Mouse (Mus musculus): ENCODE data around the gene Zfp811.
"Not testable (repeated sequence)": the region's sequence is repeated elsewhere in the genome, so short reads cannot be mapped to it uniquely, and the experiment has no call there.

Gene Zfp811

DNA sequence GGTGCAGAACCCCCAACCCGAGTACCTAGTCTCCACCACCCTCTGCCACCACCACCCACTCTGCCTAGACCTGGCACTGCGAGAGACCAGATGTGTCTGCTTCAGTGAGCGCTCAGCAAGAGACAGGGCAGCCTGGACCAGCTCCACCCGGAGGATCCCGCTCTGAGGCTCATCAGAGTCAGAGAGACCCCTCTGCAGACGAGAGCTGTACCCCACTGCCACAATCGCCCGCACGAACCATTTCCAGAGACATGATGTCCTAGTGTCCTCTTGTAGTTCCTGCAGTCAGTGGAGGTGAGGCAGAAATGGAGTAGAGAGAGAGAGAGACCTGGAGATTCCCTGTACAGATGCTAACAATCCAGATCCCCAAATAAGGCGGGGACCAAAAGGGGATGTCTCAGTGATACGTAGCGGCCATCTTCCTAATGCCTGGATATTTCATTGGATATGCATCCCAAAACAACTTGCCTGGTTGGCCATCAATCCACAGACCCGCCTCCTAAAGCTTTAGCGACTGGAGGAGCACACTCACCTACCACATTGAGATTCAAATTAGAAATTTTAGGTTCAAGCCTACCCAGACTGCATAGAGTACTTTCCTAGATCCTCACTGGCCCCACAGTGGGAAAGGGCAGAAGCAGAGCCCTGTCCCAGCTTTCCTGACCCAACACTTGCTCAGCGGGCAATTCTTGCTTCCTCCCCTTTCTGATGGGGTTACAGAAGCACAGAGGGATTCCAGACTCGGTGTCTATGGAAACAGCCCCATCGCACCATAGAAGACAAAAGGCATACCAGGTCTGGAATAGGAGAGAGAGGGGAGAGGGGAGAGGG is at the start of gene Zfp811:
TSS of gene Zfp811 (minus strand) at position 388 of the 831 bp plus-strand sequence.
- in situ Hi-C loops (cut with MboI; ENCODE audit: low sequenced_read_pairs): no loop called here

DNA sequence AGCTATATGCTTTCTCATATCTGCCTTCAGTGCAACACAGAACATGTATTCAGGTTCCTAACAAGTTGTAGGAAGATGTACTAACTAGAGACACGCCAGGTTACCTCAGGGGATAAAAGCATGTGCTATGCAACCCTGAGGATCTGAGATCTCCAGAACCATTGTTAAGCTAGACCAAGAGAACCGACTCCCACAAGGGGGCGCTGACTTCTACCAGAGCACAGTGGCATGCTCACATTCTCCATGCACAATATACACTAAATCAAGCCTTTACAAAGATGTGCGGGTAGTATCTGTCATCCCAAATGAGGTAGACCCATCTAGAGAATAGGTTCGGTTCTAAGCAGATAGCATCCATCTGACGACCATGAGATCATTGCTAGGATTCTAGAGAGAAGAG is 47.0 kb upstream of the Zfp811 start:
- in situ Hi-C loops (cut with MboI; ENCODE audit: low sequenced_read_pairs): not testable (repeated sequence)

DNA sequence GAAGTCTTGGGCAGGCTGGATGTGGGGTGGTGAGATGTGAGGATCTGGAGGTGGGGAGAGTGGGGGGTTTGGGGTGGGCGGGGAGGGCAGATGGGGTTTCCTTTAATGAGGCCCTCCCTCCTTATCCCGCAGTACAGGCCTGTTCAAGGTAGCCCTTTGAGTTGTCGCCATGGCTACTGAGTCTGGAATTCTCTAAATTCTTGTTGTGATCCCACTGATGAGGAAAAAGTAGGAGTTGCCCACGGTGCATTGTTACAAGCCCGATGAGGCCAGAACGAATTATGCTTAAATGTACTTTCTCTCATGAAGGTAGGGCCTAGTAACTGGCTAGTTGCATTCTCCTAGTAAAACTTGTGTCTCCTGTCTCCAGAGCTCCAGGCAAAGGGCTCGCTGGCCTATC is 41.9 kb upstream of the Zfp811 start:
- in situ Hi-C loops (cut with MboI; ENCODE audit: low sequenced_read_pairs): no loop called here

DNA sequence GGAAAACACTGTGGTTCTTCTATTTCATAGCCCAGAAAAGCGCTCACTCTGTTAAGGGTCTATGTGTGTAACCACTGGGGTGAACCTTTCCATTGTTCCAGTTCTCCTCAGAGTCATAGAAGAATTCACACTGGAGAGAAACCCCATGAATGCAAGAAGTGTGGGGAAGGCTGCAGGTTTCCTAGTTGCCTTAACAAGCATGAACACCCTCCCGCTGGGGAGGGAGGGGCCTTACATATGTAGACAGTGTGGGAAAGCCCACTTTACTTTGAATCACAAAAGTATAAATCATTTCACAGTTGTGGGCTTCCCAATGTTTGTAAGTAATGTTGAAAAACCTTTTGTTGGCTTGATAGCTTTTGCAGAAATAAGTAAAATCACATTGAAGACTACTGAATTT is 31.7 kb upstream of the Zfp811 start:
- in situ Hi-C loops (cut with MboI; ENCODE audit: low sequenced_read_pairs): no loop called here

DNA sequence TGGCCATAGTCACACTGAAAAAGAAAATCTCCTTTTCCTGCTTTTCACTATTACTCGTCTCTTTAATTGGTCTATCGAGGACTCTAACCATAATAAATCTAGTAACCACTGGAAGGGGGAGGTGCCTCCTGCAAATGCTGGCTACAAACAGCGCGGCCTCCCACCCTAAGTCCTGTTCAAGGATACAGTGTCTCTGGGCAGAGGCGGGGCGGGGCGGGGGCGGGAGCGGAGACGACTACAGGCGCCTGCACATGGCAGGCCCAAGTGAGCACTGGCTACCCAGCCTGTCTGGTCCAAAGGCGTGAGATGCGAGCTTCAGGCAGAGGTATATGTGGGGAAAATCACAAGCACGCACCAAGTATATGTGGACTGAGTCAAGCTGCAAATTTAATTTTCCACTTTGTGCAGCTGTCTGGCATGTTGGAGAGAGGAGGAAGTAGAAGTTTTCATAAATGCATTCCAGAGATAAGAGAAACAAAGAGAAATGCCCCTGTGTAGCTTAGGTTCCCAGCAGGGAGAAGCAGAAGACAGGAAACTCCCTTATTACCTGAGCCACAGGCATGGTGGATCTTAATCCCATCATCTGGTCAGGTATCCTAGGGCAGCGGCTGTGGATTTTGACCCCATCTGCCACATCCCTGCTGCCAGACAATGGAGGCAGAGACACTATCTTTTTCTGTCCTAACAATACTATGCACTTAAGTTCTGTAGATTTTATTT is 29.5 kb upstream of the Zfp811 start:
- in situ Hi-C loops (cut with MboI; ENCODE audit: low sequenced_read_pairs): no loop called here

DNA sequence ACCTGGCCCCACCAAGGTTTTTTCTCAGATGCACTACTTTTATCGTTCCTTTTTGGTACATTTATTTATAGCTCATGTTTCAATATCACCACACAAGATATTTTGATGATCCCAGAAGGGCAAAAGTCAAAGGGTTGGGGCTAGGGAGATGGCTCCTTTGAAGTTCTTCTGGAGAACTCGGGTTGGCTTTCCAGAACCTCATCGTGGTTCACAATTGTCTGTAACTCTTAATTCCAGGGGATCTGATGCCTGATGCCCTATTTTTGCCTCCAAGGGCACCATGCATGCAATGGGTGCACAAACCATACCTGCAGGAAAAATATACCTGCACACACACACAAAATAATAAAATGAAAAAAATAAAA is 20.7 kb upstream of the Zfp811 start:
- in situ Hi-C loops (cut with MboI; ENCODE audit: low sequenced_read_pairs): no loop called here

DNA sequence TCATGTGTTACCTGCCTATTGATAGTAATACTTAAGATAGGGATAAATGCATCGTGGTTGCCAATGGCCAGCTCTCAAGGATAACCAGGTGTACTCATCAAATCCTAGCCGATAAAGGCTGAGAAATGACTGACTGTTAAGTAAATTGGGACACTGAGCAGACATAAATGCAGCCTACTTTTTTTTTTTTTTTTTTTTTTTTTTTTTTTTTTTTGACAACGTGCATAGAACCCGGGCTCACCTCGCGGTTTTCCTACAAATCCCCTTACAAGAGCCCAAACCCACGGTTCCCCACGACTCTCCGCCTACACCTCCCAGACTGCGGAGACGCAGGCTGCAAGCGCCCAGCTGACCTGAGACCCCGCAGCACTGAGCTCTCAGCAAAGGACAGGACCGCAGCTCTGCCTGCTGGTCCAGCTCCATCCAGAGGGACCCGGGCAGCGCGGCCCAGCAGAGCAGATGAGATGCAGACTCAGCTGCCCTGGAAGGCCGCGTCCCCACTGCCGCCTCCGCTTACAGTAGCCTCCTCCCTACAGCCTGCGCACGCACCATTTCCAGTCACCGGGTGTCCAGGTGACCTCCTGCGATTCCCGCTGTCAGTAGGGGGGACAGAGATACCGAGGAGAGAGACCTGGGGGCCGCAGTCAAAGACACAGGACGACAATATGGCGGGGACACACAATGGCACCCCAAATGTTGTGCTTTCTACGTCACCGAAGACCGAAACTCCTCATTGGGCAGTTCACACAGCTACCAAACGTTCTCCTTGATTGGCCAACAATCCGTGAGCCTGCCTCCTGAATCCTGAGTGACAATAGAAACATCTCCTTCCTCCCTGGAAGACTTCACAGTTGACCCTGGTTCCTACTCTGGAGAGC is 20.0 kb upstream of the Zfp811 start, which contains the start of gene Zfp799:
TSS of gene Zfp799 (minus strand) at position 722 of the 878 bp plus-strand sequence.
- in situ Hi-C loops (cut with MboI; ENCODE audit: low sequenced_read_pairs): no loop called here

DNA sequence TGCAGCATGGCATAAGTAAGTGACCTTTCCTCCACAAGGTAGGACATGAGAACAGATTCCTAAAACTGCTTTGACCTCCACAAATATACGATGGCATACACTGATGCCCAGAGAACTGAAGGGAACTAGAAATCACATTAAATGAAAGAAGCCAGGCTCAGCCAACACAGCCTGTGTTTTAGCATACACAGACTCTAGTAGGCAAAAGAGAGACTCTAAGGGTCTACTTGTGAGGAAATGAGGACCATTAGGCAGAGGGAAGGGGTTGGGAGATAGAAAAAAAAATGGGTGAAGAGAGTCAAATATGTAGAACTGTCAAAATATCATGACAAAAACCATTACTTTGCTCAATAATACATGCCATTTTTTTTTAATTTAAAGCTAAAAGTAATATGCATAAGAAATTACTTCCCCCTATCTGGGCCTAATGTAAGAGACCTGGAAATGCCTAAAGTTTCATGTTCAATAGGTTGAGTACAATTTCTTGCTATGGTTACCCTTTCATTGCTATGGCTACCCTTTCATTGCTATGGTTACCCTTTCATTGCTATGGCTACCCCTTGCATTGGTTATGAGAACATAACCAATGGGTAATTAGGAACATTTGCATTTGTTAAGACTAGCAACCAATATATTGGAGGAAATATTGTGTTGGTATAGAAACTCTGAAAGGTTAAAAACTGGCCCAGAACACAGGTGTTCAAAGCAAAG is 6.5 kb upstream of the Zfp811 start:
- in situ Hi-C loops (cut with MboI; ENCODE audit: low sequenced_read_pairs): no loop called here

DNA sequence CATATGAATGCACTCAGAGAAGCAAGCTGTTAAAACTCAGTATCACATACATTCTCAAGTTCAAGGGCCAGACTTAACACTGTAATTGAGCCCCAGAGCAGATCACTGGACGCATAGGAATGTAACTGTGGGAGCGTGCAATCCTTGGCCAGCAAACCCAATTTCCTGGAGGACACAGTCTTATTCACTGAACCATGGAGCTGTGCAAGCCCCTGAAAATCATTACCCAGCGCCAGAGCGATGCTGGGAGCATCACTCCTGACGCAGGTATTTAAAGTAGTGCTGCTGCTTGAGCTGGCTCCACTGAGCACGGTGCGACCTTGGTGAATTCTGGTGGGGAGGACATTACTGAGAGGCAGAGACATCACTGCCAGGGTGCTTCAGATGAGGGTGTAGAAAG is 4.4 kb upstream of the Zfp811 start:
- in situ Hi-C loops (cut with MboI; ENCODE audit: low sequenced_read_pairs): no loop called here

DNA sequence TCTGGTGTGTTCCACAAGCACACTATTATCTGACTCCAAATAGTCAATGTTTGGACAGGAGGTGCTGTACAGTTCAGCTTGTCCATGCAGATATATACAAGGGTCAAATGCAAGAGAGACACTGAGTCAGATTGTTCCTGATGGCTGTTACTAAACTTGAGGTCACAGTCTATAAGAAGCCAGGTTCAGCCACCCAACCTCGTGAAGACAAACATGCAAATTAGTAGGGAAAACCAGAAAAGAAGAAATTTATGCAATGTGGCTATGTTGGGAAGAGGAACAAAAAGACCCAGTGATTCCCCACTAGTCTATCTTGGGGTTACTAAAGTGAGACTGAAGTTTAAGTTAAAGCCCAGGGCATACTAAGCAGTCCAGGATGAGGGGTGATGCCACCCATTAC is 917 bp upstream of the Zfp811 start:
- in situ Hi-C loops (cut with MboI; ENCODE audit: low sequenced_read_pairs): no loop called here

DNA sequence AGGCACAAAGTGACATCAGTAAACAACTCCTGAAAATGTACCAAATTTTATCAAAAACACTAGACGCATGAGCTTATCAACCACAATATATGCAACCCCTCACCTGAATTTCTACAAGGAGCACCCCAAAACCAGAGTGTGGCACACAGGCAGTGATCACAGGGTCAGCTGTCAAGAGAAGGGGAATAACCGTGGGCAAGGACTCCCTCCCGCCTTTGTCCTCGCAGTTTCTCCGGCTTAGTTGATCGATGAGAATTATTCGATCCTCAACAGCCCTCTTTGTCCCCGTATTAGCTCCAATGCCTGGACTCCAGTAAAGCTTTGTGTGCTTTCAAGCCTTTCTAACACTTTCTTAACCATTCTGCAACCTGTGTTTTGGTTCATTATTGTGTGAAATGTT is 810 bp downstream of the Zfp811 start:
- in situ Hi-C loops (cut with MboI; ENCODE audit: low sequenced_read_pairs): no loop called here

DNA sequence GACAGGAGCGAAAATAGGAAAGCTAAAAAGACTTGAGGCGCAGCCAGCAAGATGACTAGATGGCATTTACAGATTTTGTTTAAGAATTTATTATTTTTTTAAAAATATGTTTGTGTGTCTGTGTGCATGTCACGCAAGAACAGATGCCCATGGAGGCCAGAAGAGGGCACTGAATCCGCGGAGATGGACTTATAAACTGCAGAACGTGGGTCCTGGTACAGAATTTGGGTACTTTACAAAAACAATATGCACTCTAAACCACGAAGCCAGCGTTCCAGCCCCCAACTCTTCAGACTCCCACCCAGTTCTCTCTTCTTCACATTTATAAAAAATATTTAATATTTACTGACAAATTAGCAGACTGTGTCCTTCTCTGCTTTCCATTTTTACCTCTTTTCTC is 20.5 kb downstream of the Zfp811 start:
- in situ Hi-C loops (cut with MboI; ENCODE audit: low sequenced_read_pairs): no loop called here

DNA sequence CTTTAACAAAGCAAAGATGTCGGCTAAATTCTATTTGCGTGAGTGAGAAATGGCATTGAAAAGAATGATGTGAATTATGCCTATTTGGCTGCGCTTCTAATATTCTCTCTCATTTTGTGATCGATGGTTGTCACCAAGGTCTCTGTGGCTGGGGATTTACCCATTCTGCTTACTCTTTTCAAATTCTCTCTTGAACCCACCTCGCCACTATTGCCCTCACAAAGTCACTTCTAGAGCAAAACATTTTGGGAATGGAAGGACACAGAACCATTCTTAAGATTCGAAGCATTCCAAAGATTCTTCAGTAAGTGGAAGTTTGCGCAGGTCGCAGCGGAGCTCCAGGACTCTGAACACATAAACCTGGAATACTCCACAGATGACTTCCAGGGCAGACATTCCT is 21.2 kb downstream of the Zfp811 start:
- in situ Hi-C loops (cut with MboI; ENCODE audit: low sequenced_read_pairs): no loop called here

DNA sequence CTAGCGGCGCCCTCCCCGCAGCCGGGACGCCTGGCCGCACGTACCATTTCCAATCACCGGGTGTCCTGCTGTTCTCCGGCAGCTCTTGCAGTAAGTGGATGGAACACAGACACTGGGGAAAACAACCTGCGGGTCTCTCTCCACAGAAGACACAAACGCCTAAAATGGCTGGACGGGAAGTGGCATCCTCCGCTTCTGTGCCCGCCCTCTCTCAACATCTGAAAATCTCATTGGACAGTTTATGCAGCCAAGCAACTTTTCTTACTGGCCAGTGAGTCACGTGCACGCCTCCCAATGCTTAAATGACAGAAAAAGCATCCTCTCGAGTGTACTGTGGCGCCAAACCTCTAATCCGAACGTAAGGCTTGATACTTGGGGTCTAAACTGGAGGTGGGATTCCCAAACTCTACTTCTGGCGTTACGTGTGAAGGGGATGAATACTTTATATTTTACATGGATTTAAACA is 21.6 kb downstream of the Zfp811 start, which contains the start of gene Zfp871:
TSS of gene Zfp871 (minus strand) at position 194 of the 466 bp plus-strand sequence.
- in situ Hi-C loops (cut with MboI; ENCODE audit: low sequenced_read_pairs): no loop called here

DNA sequence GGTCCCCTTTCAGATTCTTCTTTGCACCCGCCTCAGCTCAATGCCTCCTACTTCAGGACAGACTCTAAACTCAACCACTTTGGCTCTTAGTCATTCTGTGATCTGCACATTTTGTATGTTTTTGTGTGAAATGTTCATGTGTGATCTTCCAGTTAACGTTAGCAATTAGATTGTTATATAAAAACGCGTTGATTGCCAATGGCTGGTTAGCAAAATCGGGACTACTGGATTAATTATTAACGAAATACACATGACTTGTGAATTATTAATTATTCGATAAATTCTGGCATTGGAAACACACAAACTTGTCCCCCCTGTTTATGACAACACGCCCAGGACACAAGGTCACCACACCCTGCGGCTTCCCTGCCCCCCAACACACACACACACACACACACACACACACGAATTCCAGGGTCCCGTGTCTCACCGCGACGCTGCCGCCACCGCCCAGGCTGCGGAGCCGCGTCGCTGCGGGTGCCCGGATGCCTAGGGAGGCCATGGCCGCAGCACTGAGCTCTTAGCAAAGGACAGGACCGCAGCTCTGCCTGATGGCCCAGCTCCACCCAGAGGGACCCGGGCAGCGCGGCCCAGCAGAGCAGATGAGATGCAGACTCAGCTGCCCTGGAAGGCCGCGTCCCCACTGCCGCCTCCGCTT is 22.2 kb downstream of the Zfp811 start:
- in situ Hi-C loops (cut with MboI; ENCODE audit: low sequenced_read_pairs): no loop called here

DNA sequence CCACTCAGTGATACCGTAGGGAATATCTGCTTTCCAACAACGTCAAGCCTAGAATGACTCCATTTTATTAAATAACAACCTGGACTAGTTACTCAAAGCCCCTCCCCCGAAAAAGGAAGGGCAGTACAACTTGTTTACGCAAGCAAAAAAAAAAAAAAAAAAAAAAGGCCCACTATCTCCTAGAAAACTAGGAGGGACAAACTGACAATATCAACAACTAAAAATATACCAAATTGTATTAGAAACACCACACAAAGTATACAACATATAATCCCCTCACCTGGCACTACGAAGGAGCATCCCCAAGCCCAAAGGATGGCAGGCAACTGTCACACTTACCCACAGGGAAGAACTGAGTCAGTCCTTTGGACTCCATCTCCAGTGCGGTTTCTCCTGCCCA is 22.8 kb downstream of the Zfp811 start:
- in situ Hi-C loops (cut with MboI; ENCODE audit: low sequenced_read_pairs): no loop called here

DNA sequence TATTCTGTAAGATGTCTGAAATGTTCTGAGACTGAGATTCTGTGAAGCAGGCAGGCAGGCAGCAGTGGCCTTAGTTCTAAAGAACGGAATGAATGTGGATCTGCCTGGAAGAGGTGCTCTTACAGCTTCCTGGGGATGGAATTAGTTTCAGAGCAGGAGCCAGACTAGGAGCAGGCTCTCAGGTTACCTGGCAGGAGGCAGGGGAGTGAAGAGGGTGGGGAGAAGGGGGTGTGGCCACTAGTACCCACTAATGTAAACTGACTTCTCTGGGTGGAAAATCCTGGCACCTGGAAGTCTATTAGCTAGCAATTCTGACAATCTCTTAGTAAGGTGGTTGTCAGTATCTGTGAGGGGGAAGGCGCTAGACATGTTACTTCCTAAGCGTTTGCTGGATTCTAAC is 24.1 kb downstream of the Zfp811 start:
- in situ Hi-C loops (cut with MboI; ENCODE audit: low sequenced_read_pairs): no loop called here

DNA sequence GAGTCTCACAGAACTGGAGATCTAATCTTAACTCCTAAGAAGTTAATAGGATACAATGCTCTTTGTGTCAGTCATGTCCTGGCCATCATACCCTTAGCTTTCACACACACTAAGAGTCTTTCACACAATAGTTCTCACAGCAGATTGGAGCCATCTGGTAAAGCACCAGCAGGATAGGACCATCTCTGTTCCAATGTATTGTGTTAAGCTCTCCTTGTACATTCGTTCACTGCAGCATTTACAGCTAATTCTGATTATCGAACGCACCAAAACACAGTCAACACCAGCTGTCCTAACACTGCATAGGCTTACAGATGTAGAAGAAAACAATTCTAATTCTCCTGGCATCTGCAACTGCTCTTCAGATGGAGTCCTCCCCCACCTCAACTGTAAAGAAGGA is 32.2 kb downstream of the Zfp811 start:
- in situ Hi-C loops (cut with MboI; ENCODE audit: low sequenced_read_pairs): no loop called here

DNA sequence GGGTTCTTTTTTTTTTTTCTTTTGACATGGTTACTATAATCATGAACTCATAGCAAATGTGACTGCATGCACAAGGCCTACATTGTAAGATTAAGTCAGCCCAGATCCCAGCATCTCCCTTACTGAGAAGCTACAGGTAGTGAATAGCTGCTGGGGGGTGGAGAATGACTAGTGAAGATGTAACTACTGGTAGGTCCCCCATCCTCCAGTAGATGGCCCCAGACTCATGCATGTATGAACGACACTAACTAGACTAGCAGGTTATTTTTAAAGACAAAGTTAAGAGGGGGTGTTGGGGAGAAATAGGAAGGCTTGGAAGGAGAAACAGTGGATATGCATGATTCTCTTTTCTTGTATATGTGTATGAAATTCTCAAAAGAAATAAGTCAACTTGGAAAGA is 38.5 kb downstream of the Zfp811 start:
- in situ Hi-C loops (cut with MboI; ENCODE audit: low sequenced_read_pairs): no loop called here

DNA sequence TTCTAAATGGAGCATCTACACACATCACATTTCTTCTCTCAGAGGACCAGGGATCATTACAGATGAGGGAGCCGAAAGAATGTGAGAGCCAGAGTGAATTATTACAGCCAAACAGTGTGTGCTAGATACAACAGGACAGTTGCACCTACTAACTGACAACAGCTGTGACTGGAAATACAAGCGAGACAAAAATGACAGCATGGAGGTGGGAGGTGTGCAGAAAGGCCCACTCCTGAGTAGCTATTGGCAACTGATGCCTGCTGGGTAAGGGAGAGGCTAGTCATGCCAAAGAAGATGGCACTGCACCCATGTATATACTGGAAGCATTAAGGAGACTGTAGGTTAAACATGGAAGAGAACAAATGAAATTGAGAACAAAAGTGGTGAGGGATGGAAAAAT is 43.3 kb downstream of the Zfp811 start:
- in situ Hi-C loops (cut with MboI; ENCODE audit: low sequenced_read_pairs): no loop called here

All from CH12F3 (cell line).